Mouse (Mus musculus) liver, embryonic 13.5 days (tissue): ENCODE results near the gene Gas2. TPM values are rescaled to one million over a fixed set of nuclear protein-coding genes. Genes with fewer than 3 reads are reported as not detected.

Experiments
- ATAC-seq: fragments of 200-750 bp; cut with Nextera tagmentation; 2 replicates; pipeline ENCODE4 v1.8.0; 2017; ENCODE audit warnings: low read depth, mild to moderate bottlenecking, moderate number of reproducible peaks, moderate library complexity
- DNase-seq: peaks from one replicate; pipeline ENCODE4 v3.0.0; 2022
- H3K27ac ChIP-seq: fragments of 300-500 bp; sonication (generic); 2 replicates; pipeline ENCODE4 v1.5.1; 2015; ENCODE audit warnings: moderate library complexity, mild to moderate bottlenecking, inconsistent platforms
- H3K27me3 ChIP-seq: fragments of 300-500 bp; sonication (generic); 2 replicates; pipeline ENCODE4 v1.6.1; 2015; ENCODE audit warnings: mild to moderate bottlenecking, inconsistent platforms
- H3K36me3 ChIP-seq: fragments of 300-500 bp; sonication (generic); 2 replicates; pipeline ENCODE4 v1.6.1; 2015; ENCODE audit warnings: mild to moderate bottlenecking, inconsistent platforms
- H3K4me1 ChIP-seq: fragments of 300-500 bp; sonication (generic); replicated peaks from 2 replicates; pipeline ENCODE4 v1.6.1; 2015; ENCODE audit warnings: inconsistent platforms
- H3K4me2 ChIP-seq: fragments of 300-500 bp; sonication (generic); 2 replicates; pipeline ENCODE4 v1.6.1; 2015; ENCODE audit warnings: inconsistent platforms, mild to moderate bottlenecking, moderate library complexity
- H3K4me3 ChIP-seq: fragments of 300-500 bp; sonication (generic); replicated peaks from 2 replicates; pipeline ENCODE4 v1.5.1; 2015; ENCODE audit warnings: mild to moderate bottlenecking, inconsistent platforms
- H3K9ac ChIP-seq: fragments of 300-500 bp; sonication (generic); 2 replicates; pipeline ENCODE4 v1.6.1; 2015; ENCODE audit warnings: mild to moderate bottlenecking, inconsistent platforms
- H3K9me3 ChIP-seq: fragments of 300-500 bp; sonication (generic); replicated peaks from 2 replicates; pipeline ENCODE4 v1.6.1; 2016; ENCODE audit warnings: inconsistent platforms
- WGBS: fragments of 180-500 bp; shearing (Covaris S2); methylation state at CpG from one replicate; pipeline ENCODE4 v1.1.7; 2015; ENCODE audit not compliant: insufficient replicate concordance; 5-methylcytosine and 5-hydroxymethylcytosine counted together
- polyA plus RNA-seq: library from polyadenylated mRNA; unstranded; fragments of >200 nt; fragmentation: Nextera tagmentation; extraction: Ambion mirVana; gene quantifications from 2 replicates; pipeline ENCODE4 v1.2.1, GENCODE M21; 2015

Gene Gas2
- polyA plus RNA-seq, 1 experiment from 2014 or later = 6.8 TPM

GRCm38 (mm10) chr7:51851890-51852507 is 9.8 kb upstream of the Gas2 start:
- DNase-seq = no peak
- Histone ChIP-seq H3K4me1 (peaks cover 19% of the 10 kb centered on the region), H3K9me3 (no peaks in the 10 kb centered on the region), H3K36me3 (peaks cover 3% of the 10 kb centered on the region; the same call in 1 of the 2 replicates), H3K27me3 (no peaks in the 10 kb centered on the region), H3K4me3 (no peak overlapping the region), H3K4me2 (no peak overlapping the region), H3K27ac (no peak overlapping the region), H3K9ac (no peak overlapping the region)
- 76% methylated on average over 5 of the region's 5 CpGs for WGBS
- ATAC-seq = no peak

GRCm38 (mm10) chr7:51862097-51862492 is 280 bp downstream of the Gas2 start, which contains the start of gene Fancf:
TSS of gene Fancf (minus strand) at chr7:51862267.
- peak; percentile 93 for DNase-seq
- ATAC-seq = peak; percentile 97
- H3K4me3 ChIP-seq = peak within 1 kb of the TSS; percentile 83
- peaks cover 28% of the 10 kb centered on the region for H3K36me3 ChIP-seq
- no peaks in the 10 kb centered on the region for H3K9me3 ChIP-seq
- no peaks in the 10 kb centered on the region for H3K27me3 ChIP-seq
- peaks cover 53% of the 10 kb centered on the region for H3K4me1 ChIP-seq
- WGBS = under 1% methylated on average over 43 of the region's 43 CpGs
- peak within 1 kb of the TSS; percentile 87 for H3K9ac ChIP-seq
- peak within 1 kb of the TSS; percentile 92 for H3K27ac ChIP-seq
- peak within 1 kb of the TSS; percentile 93 for H3K4me2 ChIP-seq

GRCm38 (mm10) chr7:51862842-51863241 is 1.0 kb downstream of the Gas2 start:
- peak overlapping the region; percentile 83 for H3K4me3 ChIP-seq
- no peaks in the 10 kb centered on the region for H3K27me3 ChIP-seq
- H3K36me3 ChIP-seq = peaks cover 24% of the 10 kb centered on the region
- no peaks in the 10 kb centered on the region for H3K9me3 ChIP-seq
- H3K9ac ChIP-seq = peak overlapping the region; percentile 87
- ATAC-seq = no peak
- H3K4me1 ChIP-seq = peaks cover 53% of the 10 kb centered on the region
- H3K27ac ChIP-seq = peak overlapping the region; percentile 92
- WGBS = 35% methylated on average over 3 of the region's 3 CpGs
- peak overlapping the region; percentile 93 for H3K4me2 ChIP-seq
- DNase-seq = no peak

- ATAC-seq = no peak
- H3K27me3 ChIP-seq = no peaks in the 10 kb centered on the region
- no peak overlapping the region for H3K4me3 ChIP-seq
- H3K36me3 ChIP-seq = peaks cover 17% of the 10 kb centered on the region
- H3K4me2 ChIP-seq = no peak overlapping the region
- WGBS = 64% methylated on average over 1 of the region's 1 CpGs
- no peak overlapping the region for H3K9ac ChIP-seq
- H3K9me3 ChIP-seq = no peaks in the 10 kb centered on the region
- DNase-seq = no peak
- H3K27ac ChIP-seq = no peak overlapping the region
- peaks cover 37% of the 10 kb centered on the region for H3K4me1 ChIP-seq
These were observed 3.5 kb downstream of the Gas2 start for GRCm38 (mm10) chr7:51865336-51865735.

- no peak for DNase-seq
- Histone ChIP-seq H3K4me2 (no peak overlapping the region), H3K27ac (no peak overlapping the region), H3K4me3 (no peak overlapping the region), H3K9ac (no peak overlapping the region), H3K4me1 (peaks cover 19% of the 10 kb centered on the region), H3K36me3 (peaks cover 17% of the 10 kb centered on the region), H3K9me3 (no peaks in the 10 kb centered on the region), H3K27me3 (no peaks in the 10 kb centered on the region)
- 79% methylated on average over 1 of the region's 1 CpGs for WGBS
- ATAC-seq = no peak
These were observed 6.2 kb downstream of the Gas2 start for GRCm38 (mm10) chr7:51867983-51868382.

GRCm38 (mm10) chr7:51872041-51872440 is 10.2 kb downstream of the Gas2 start:
- peaks cover 4% of the 10 kb centered on the region; the same call in 1 of the 2 replicates for H3K36me3 ChIP-seq
- 59% methylated on average over 1 of the region's 1 CpGs for WGBS

GRCm38 (mm10) chr7:51872597-51872996 is 10.8 kb downstream of the Gas2 start:
- Histone ChIP-seq H3K9me3 (no peaks in the 10 kb centered on the region), H3K4me3 (no peak overlapping the region), H3K36me3 (peaks cover 4% of the 10 kb centered on the region; the same call in 1 of the 2 replicates), H3K4me1 (no peaks in the 10 kb centered on the region), H3K27ac (no peak overlapping the region), H3K4me2 (no peak overlapping the region), H3K27me3 (no peaks in the 10 kb centered on the region), H3K9ac (no peak overlapping the region)
- DNase-seq (no peak), ATAC-seq (no peak)

More at GRCm38 (mm10) chr7:51872041-51872440, 10.2 kb downstream of the Gas2 start:
- DNase-seq (no peak), ATAC-seq (no peak)
- no peak overlapping the region for H3K9ac ChIP-seq
- no peak overlapping the region for H3K4me2 ChIP-seq
- no peaks in the 10 kb centered on the region for H3K9me3 ChIP-seq
- H3K27ac ChIP-seq = no peak overlapping the region
- H3K27me3 ChIP-seq = no peaks in the 10 kb centered on the region
- H3K4me3 ChIP-seq = no peak overlapping the region
- H3K4me1 ChIP-seq = no peaks in the 10 kb centered on the region

- DNase-seq = no peak
These were observed 14.5 kb downstream of the Gas2 start for GRCm38 (mm10) chr7:51876316-51876715.

GRCm38 (mm10) chr7:51878730-51879129 is 16.9 kb downstream of the Gas2 start:
- peaks cover 7% of the 10 kb centered on the region for H3K4me1 ChIP-seq
- no peaks in the 10 kb centered on the region for H3K36me3 ChIP-seq
- no peaks in the 10 kb centered on the region for H3K9me3 ChIP-seq
- H3K4me3 ChIP-seq = peak overlapping the region; percentile 46
- WGBS = 6% methylated on average over 8 of the region's 8 CpGs
- H3K4me2 ChIP-seq = peak overlapping the region; percentile 66
- peak overlapping the region; percentile 50; the same call in 1 of the 2 replicates for H3K9ac ChIP-seq
- no peak overlapping the region for H3K27ac ChIP-seq
- H3K27me3 ChIP-seq = 0 out of 2 replicates have a peak, but pooled peaks cover 5% of the 10 kb centered on the region
- DNase-seq = no peak
- no peak for ATAC-seq

More at GRCm38 (mm10) chr7:51876316-51876715, 14.5 kb downstream of the Gas2 start:
- H3K9ac ChIP-seq = no peak overlapping the region
- H3K27me3 ChIP-seq = 0 out of 2 replicates have a peak, but pooled peaks cover 5% of the 10 kb centered on the region
- peaks cover 7% of the 10 kb centered on the region for H3K4me1 ChIP-seq
- no peak overlapping the region for H3K4me2 ChIP-seq
- no peak overlapping the region for H3K4me3 ChIP-seq
- no peak for ATAC-seq
- H3K27ac ChIP-seq = no peak overlapping the region
- no peaks in the 10 kb centered on the region for H3K36me3 ChIP-seq
- no peaks in the 10 kb centered on the region for H3K9me3 ChIP-seq

GRCm38 (mm10) chr7:51879136-51879723 is 17.4 kb downstream of the Gas2 start:
- WGBS = 1% methylated on average over 17 of the region's 17 CpGs
- no peak overlapping the region for H3K27ac ChIP-seq
- H3K4me3 ChIP-seq = peak overlapping the region; percentile 46
- H3K9me3 ChIP-seq = no peaks in the 10 kb centered on the region
- peak overlapping the region; percentile 50; the same call in 1 of the 2 replicates for H3K9ac ChIP-seq
- ATAC-seq (peak; percentile 67), DNase-seq (no peak)
- peaks cover 7% of the 10 kb centered on the region for H3K4me1 ChIP-seq
- 0 out of 2 replicates have a peak, but pooled peaks cover 5% of the 10 kb centered on the region for H3K27me3 ChIP-seq
- no peaks in the 10 kb centered on the region for H3K36me3 ChIP-seq
- H3K4me2 ChIP-seq = peak overlapping the region; percentile 66

- Histone ChIP-seq H3K36me3 (no peaks in the 10 kb centered on the region), H3K9me3 (no peaks in the 10 kb centered on the region), H3K4me1 (peaks cover 7% of the 10 kb centered on the region), H3K27me3 (0 out of 2 replicates have a peak, but pooled peaks cover 5% of the 10 kb centered on the region), H3K4me2 (no peak overlapping the region), H3K9ac (no peak overlapping the region), H3K27ac (no peak overlapping the region), H3K4me3 (no peak overlapping the region)
- ATAC-seq = no peak
- DNase-seq = no peak
- 60% methylated on average over 4 of the region's 4 CpGs for WGBS
These were observed 18.3 kb downstream of the Gas2 start for GRCm38 (mm10) chr7:51880121-51880520.

- Histone ChIP-seq H3K36me3 (no peaks in the 10 kb centered on the region), H3K27ac (no peak overlapping the region), H3K9ac (no peak overlapping the region), H3K9me3 (no peaks in the 10 kb centered on the region), H3K4me2 (no peak overlapping the region), H3K4me1 (no peaks in the 10 kb centered on the region), H3K4me3 (no peak overlapping the region), H3K27me3 (no peaks in the 10 kb centered on the region)
- DNase-seq (no peak), ATAC-seq (no peak)
- WGBS = 60% methylated on average over 3 of the region's 3 CpGs
These were observed 23.5 kb downstream of the Gas2 start for GRCm38 (mm10) chr7:51885345-51885744.
